Mouse (Mus musculus) midbrain, embryonic 10.5 days (tissue): ENCODE results near the gene Bbip1. TPM values are rescaled to one million over a fixed set of nuclear protein-coding genes. Genes with fewer than 3 reads are reported as not detected.
"Not testable (repeated sequence)": the region's sequence is repeated elsewhere in the genome, so short reads cannot be mapped to it uniquely, and the experiment has no call there.

ENCODE experiments used
- DNase-seq: peaks from one replicate; pipeline ENCODE4 v3.0.0-alpha.2; 2017; ENCODE audit warnings: low spot score
- H3K27ac ChIP-seq: fragments of 300-500 bp; sonication (generic); replicated peaks from 2 replicates; pipeline ENCODE4 v1.5.1; 2016; ENCODE audit warnings: mild to moderate bottlenecking
- H3K27me3 ChIP-seq: fragments of 300-500 bp; sonication (generic); 2 replicates; pipeline ENCODE4 v1.6.1; 2016; ENCODE audit warnings: low read depth, mild to moderate bottlenecking; ENCODE audit not compliant: poor library complexity, severe bottlenecking
- H3K36me3 ChIP-seq: fragments of 300-500 bp; sonication (generic); 2 replicates; pipeline ENCODE4 v1.6.1; 2016; ENCODE audit warnings: mild to moderate bottlenecking, moderate library complexity
- H3K4me1 ChIP-seq: fragments of 300-500 bp; sonication (generic); 2 replicates; pipeline ENCODE4 v1.6.1; 2016
- H3K4me3 ChIP-seq: fragments of 300-500 bp; sonication (generic); 2 replicates; pipeline ENCODE4 v1.5.1; 2016; ENCODE audit warnings: mild to moderate bottlenecking, moderate library complexity
- H3K9me3 ChIP-seq: fragments of 300-500 bp; sonication (generic); replicated peaks from 2 replicates; pipeline ENCODE4 v1.6.1; 2016; ENCODE audit warnings: mild to moderate bottlenecking
- WGBS: fragments of 180-500 bp; shearing (Covaris S2); methylation state at CpG from one replicate; pipeline ENCODE4 v1.1.7; 2016; 5-methylcytosine and 5-hydroxymethylcytosine counted together
- polyA plus RNA-seq: library from polyadenylated mRNA; unstranded; fragments of >200 nt; fragmentation: Nextera tagmentation; extraction: Ambion mirVana; gene quantifications from 2 replicates; pipeline ENCODE4 v1.2.1, GENCODE M21; 2016

The Bbip1 gene
- polyA plus RNA-seq, 1 experiment from 2014 or later, result 121 TPM

GRCm38 (mm10) chr19:53945171-53946042 is 980 bp upstream of the Bbip1 start:
- Histone ChIP-seq H3K4me3 (peak overlapping the region; percentile 92), H3K27me3 (no peaks in the 10 kb centered on the region), H3K4me1 (peaks cover 32% of the 10 kb centered on the region), H3K9me3 (no peaks in the 10 kb centered on the region), H3K36me3 (peaks cover 9% of the 10 kb centered on the region), H3K27ac (peak overlapping the region; percentile 97)
- WGBS, result under 1% methylated on average over 62 of the region's 69 CpGs
- peak; percentile 80 for DNase-seq

- Histone ChIP-seq H3K4me1 (peaks cover 32% of the 10 kb centered on the region), H3K9me3 (no peaks in the 10 kb centered on the region), H3K27ac (peak overlapping the region; percentile 97), H3K4me3 (peak overlapping the region; percentile 92), H3K36me3 (peaks cover 9% of the 10 kb centered on the region), H3K27me3 (no peaks in the 10 kb centered on the region)
- under 1% methylated on average over 45 of the region's 47 CpGs for WGBS
- no peak for DNase-seq
Observed at GRCm38 (mm10) chr19:53944786-53945169, 351 bp upstream of the Bbip1 start.

- Histone ChIP-seq H3K9me3 (no peaks in the 10 kb centered on the region), H3K4me3 (0 out of 2 replicates have a peak overlapping the region, but pooled peaks have one; percentile 92), H3K4me1 (peaks cover 22% of the 10 kb centered on the region), H3K27me3 (no peaks in the 10 kb centered on the region), H3K27ac (no peak overlapping the region), H3K36me3 (peaks cover 31% of the 10 kb centered on the region)
- WGBS, result 94% methylated on average over 2 of the region's 2 CpGs
- no peak for DNase-seq
Observed at GRCm38 (mm10) chr19:53942342-53942741, 2.1 kb downstream of the Bbip1 start.

GRCm38 (mm10) chr19:53941139-53941538 is 3.3 kb downstream of the Bbip1 start:
- H3K36me3 ChIP-seq, result peaks cover 39% of the 10 kb centered on the region
- H3K27ac ChIP-seq, result no peak overlapping the region
- DNase-seq, result no peak
- WGBS, result 88% methylated on average over 4 of the region's 4 CpGs
- peaks cover 15% of the 10 kb centered on the region for H3K4me1 ChIP-seq
- no peak overlapping the region for H3K4me3 ChIP-seq
- no peaks in the 10 kb centered on the region for H3K27me3 ChIP-seq
- H3K9me3 ChIP-seq, result no peaks in the 10 kb centered on the region

GRCm38 (mm10) chr19:53939467-53939866 is 5.0 kb downstream of the Bbip1 start:
- peaks cover 47% of the 10 kb centered on the region for H3K36me3 ChIP-seq
- 89% methylated on average over 4 of the region's 4 CpGs for WGBS
- no peak overlapping the region for H3K27ac ChIP-seq
- no peaks in the 10 kb centered on the region for H3K9me3 ChIP-seq
- no peak for DNase-seq
- H3K27me3 ChIP-seq, result no peaks in the 10 kb centered on the region
- H3K4me3 ChIP-seq, result no peak overlapping the region
- peaks cover 12% of the 10 kb centered on the region for H3K4me1 ChIP-seq

GRCm38 (mm10) chr19:53934046-53934445 is 10.4 kb downstream of the Bbip1 start:
- H3K27me3 ChIP-seq, result no peaks in the 10 kb centered on the region
- H3K36me3 ChIP-seq, result peaks cover 81% of the 10 kb centered on the region
- no peaks in the 10 kb centered on the region for H3K9me3 ChIP-seq
- DNase-seq, result no peak
- H3K4me1 ChIP-seq, result no peaks in the 10 kb centered on the region
- no peak overlapping the region for H3K4me3 ChIP-seq
- H3K27ac ChIP-seq, result no peak overlapping the region

- no peaks in the 10 kb centered on the region for H3K27me3 ChIP-seq
- no peak for DNase-seq
- no peaks in the 10 kb centered on the region for H3K4me1 ChIP-seq
- H3K9me3 ChIP-seq, result no peaks in the 10 kb centered on the region
- peaks cover 78% of the 10 kb centered on the region for H3K36me3 ChIP-seq
- no peak overlapping the region for H3K4me3 ChIP-seq
- H3K27ac ChIP-seq, result no peak overlapping the region
Observed at GRCm38 (mm10) chr19:53933050-53933449, 11.4 kb downstream of the Bbip1 start.

GRCm38 (mm10) chr19:53929218-53929617 is 15.2 kb downstream of the Bbip1 start:
- 95% methylated on average over 3 of the region's 3 CpGs for WGBS
- Histone ChIP-seq H3K27me3 (no peaks in the 10 kb centered on the region), H3K27ac (no peak overlapping the region), H3K4me1 (no peaks in the 10 kb centered on the region), H3K9me3 (no peaks in the 10 kb centered on the region; the same call in 1 of the 2 replicates), H3K36me3 (peaks cover 68% of the 10 kb centered on the region), H3K4me3 (no peak overlapping the region)
- no peak for DNase-seq

- Histone ChIP-seq H3K9me3 (no peaks in the 10 kb centered on the region; the same call in 1 of the 2 replicates), H3K27me3 (no peaks in the 10 kb centered on the region), H3K4me3 (no peak overlapping the region), H3K4me1 (no peaks in the 10 kb centered on the region), H3K36me3 (peaks cover 66% of the 10 kb centered on the region), H3K27ac (no peak overlapping the region)
- 96% methylated on average over 1 of the region's 1 CpGs for WGBS
- no peak for DNase-seq
Observed at GRCm38 (mm10) chr19:53926705-53927104, 17.7 kb downstream of the Bbip1 start.

GRCm38 (mm10) chr19:53925338-53925751 is 19.1 kb downstream of the Bbip1 start:
- no peaks in the 10 kb centered on the region for H3K4me1 ChIP-seq
- H3K4me3 ChIP-seq, result no peak overlapping the region
- H3K9me3 ChIP-seq, result no peaks in the 10 kb centered on the region; the same call in 1 of the 2 replicates
- H3K27me3 ChIP-seq, result no peaks in the 10 kb centered on the region
- peaks cover 52% of the 10 kb centered on the region for H3K36me3 ChIP-seq
- no peak for DNase-seq
- no peak overlapping the region for H3K27ac ChIP-seq
- 83% methylated on average over 2 of the region's 2 CpGs for WGBS

GRCm38 (mm10) chr19:53921996-53922395 is 22.4 kb downstream of the Bbip1 start:
- not testable (repeated sequence) for H3K4me1 ChIP-seq, H3K4me3 ChIP-seq, H3K27ac ChIP-seq, H3K9me3 ChIP-seq, H3K27me3 ChIP-seq, DNase-seq
- WGBS, result 90% methylated on average over 3 of the region's 3 CpGs
- peaks cover 59% of the 10 kb centered on the region for H3K36me3 ChIP-seq

GRCm38 (mm10) chr19:53919541-53919940 is 24.9 kb downstream of the Bbip1 start:
- no peaks in the 10 kb centered on the region for H3K27me3 ChIP-seq
- no peaks in the 10 kb centered on the region for H3K4me1 ChIP-seq
- H3K9me3 ChIP-seq, result no peaks in the 10 kb centered on the region; the same call in 1 of the 2 replicates
- 88% methylated on average over 10 of the region's 10 CpGs for WGBS
- DNase-seq, result no peak
- H3K36me3 ChIP-seq, result peaks cover 69% of the 10 kb centered on the region
- H3K4me3 ChIP-seq, result no peak overlapping the region
- no peak overlapping the region for H3K27ac ChIP-seq

- no peak for DNase-seq
- 96% methylated on average over 4 of the region's 4 CpGs for WGBS
- H3K4me1 ChIP-seq, result no peaks in the 10 kb centered on the region
- H3K27ac ChIP-seq, result no peak overlapping the region
- H3K9me3 ChIP-seq, result no peaks in the 10 kb centered on the region
- no peak overlapping the region for H3K4me3 ChIP-seq
- no peaks in the 10 kb centered on the region for H3K27me3 ChIP-seq
- peaks cover 86% of the 10 kb centered on the region for H3K36me3 ChIP-seq
Observed at GRCm38 (mm10) chr19:53914950-53915349, 29.5 kb downstream of the Bbip1 start.
